Mouse (Mus musculus) mature B cell (primary cell): Measurements from ENCODE around the gene 1700003E16Rik.

Source experiments
- in situ Hi-C: fragments of 300-500 bp; cut with MboI; formaldehyde crosslinking; loops from 2 replicates; pipeline ENCODE4 v1.14.3; 2019

The 1700003E16Rik gene

DNA sequence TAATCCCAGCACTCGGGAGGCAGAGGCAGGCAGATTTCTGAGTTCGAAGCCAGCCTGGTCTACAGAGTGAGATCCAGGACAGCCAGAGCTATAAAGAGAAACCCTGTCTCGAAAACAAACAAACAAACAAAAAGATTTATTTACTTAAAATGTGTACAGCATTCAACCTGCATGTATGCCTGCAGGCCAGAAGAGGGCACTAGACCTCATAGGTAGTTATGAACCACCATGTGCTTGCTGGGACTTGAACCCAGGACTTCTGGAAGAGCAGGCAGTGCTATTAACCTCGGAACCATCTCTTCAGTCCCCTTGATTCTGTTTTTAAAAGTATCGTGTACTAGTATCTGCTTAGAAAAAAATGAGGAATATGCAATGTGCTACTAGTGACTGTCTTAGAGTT, 28.8 kb upstream of the 1700003E16Rik start:
- in situ Hi-C loops: no loop called here

DNA sequence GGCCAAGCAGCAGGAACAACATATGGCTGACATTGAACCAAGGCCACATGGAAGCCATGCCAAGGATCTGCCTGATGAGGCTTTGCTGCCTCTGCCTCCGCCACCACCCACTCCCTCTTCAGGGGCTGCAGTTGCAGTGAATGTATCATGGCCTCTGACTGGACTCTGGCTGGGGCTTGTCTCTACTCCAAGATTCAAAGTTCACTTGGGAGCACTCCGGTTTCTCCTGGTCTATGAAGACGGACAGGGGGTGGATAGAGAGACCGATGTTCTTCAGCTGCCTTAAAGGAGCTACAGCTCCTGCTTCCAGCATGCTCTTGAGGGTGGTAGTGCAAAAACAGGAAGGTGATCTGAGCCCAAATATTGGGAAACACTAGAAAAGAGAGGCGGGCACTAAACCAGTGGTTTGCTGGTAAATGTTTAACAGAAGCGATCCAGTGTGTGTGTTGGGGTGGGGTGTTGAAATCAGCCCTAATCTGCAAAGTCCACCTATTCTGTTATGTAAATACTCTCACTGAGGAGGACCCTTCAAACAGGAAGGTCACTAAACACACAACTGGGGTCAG, 24.7 kb upstream of the 1700003E16Rik start:
- in situ Hi-C loops: no loop called here

DNA sequence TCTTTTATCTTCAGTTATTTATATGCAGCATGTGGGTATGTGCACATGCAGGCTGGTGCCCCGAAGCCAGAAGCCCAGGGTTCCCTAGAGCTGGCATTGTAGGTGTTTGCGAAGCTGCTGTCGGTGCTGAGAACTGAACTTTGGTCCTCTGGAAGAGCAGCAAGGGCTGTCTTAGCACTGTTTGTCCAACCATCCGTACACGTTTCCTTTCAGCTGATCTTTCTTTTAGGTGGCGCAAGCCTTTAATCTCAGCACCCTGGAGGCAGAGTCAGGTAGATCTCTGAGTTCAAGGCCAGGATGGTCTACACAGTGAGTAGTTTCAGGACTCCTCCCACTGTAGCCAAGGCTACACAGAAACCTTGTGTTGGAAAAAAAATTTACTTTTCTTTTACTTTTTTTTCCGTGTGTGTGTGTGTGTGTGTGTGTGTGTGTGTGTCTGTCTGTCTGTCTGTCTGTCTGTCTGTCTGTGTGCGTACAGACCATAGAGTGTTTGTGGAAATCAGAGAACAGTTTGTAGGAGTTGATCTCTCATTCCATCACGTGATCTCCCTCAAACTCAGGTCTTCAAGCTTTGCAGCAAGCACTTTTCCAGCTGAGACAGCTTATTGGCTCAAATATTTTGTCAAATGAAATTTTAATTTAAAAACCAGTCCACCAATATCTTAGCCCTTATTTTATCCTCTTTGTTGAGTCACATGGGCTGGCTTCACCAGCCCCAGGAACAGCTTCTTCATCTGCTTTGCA, 23.9 kb upstream of the 1700003E16Rik start:
- in situ Hi-C loops: no loop called here

DNA sequence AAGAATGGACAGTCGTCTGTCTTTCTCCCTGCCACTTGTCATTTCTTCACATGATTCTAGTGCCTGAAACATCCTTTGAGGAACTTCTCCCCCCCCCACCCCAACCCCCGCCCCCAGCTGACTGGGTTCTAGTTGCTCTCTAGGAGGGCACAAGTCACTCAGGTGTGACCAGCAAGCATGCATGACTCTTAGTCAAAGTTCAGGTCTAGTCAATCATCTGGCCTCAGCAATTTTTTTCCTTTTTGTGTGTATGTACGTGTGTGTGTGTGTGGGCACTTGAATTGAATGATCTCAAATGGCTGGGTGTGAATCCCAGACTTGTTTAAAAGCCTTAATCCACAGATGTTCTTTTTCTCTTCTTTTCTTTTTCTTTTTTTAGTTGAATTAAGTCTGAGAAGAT, 22.0 kb upstream of the 1700003E16Rik start:
- in situ Hi-C loops: no loop called here

DNA sequence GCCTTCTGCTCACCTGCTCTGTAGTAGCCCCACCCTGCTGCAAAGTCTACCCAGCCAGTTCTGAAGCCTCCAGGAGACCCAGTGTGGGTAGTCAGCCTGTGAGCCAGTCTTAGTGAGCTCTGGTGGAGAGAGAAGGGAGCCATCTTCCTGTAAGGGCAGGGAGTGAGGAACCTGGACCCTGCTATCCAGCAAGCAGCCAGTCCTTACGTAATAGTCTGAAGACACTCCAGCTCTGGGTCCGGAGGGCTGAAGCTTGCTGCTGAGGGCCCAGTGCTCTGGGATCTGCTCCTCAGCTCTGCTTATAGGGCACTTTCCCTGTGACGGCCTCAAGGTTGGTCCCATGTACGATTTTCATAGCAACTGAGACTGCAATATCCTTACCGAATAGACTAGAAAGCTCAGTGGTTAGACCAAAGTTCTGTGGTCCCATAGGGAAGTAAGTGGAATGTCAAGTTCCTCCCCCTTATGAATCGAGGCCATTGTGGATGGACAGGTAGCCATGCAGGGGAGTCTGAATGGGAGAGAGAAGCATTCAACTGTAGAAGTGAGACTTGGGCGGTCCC, 21.2 kb upstream of the 1700003E16Rik start, which contains the start of gene Rtkn:
Gene Rtkn, plus strand, starts transcription at position 513 of the 563 bp plus-strand sequence.
- in situ Hi-C loops: no loop called here

DNA sequence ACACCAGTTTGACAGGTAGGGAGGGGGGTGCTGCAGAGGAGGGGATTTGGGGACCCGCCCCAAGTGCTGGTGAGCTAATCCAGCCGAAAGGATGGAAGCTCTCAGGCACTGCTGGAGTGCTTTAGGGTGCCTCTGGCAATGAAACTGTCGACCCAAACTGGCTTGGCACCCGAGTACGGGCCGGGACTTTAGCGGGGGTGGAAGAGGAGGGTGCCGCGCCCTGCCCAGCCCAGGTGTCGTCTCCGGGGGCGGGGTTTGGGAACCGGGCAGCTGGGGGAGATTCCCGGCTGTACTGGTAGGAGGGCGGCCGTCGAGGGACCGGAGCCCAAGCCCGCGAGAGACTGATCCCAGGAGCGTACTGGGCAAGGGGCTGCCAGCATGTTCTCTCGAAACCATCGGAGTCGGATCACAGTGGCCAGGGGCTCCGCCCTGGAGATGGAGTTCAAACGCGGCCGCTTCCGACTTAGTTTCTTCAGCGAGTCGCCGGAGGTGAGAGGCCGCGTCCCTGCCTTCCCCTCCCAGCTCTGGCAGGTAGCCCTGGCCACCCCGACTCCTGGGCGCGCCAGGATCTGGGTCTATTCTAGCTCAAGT, 20.5 kb upstream of the 1700003E16Rik start:
- in situ Hi-C loops: no loop called here

DNA sequence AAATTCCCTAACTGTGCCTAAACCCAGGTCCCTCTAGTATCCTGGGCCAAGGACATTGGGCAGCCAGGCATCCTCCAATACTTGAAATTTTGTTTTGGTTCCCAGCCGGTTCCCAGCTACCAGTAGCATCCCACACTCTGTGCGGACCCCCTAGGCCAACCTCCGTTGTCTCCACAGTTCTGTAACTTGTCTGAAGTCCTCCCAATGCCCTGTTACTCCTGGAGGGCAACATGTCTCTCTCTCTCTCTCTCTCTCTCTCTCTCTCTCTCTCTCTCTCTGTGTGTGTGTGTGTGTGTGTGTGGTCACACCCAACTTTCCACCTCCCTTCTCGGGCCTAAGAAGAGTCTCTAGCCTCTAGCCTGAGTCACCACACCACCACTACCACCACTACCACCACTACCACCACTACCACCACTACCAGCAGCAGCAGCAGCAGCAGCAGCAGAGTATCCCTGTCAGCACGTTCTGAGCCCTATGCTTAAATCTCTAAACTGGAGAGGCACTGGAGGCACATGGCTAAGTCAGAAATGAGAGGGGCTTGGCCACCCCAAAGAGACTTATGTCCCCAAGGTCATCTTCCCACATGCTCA, 19.8 kb upstream of the 1700003E16Rik start:
- in situ Hi-C loops: no loop called here

DNA sequence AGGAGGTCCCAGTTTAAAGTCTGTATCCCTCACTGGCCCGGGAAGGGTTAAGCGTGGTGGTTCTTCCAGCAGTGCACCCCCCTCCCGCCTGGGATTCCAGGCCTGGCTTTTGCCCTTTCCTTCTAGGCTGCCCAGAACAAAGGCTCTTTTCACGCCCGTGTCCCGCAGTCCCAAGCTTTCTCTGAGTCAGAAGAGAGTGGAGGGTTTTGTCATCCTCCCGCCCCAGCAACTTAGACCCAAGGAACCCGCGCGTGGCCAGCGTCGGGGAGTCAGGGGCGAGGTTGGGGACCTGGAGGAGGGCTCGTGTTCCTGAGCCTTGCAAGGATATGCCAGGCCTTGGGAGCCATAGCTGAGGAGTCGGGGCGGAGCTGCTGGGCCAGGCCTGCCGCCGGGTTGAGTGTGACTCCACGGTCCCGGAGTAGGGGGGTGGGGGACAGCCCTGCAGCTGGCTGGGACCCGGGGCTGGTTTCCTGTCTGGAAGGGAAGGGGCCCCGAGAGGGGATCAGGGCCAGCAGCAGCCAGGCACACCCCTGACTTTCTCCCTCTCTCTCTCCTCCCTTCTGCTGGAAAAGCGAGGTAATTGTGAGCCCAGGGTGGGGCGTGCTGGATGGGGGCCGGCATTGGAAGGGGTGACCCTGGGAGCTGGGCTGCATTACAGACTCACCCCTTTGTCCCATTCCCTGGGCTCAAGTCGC, 19.2 kb upstream of the 1700003E16Rik start:
- in situ Hi-C loops: no loop called here

DNA sequence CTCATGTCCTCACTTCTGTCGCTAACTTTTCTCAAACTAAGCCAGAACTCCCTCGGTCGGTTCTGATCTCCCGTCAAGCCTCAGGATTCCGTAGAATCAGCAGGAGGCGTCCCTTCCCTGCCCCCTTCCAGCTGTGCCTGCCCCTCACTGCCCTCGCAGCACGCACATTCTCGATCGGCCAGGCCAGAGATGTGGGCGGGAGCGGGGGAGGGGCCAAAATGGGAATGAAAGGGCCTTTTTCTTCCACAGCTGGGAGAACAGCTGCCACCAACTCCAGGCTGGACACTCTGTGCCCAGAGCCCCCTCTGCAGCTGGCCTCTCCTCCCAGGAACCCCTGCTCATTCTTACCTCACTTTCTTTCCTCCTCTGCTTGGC, 18.6 kb upstream of the 1700003E16Rik start:
- in situ Hi-C loops: no loop called here

DNA sequence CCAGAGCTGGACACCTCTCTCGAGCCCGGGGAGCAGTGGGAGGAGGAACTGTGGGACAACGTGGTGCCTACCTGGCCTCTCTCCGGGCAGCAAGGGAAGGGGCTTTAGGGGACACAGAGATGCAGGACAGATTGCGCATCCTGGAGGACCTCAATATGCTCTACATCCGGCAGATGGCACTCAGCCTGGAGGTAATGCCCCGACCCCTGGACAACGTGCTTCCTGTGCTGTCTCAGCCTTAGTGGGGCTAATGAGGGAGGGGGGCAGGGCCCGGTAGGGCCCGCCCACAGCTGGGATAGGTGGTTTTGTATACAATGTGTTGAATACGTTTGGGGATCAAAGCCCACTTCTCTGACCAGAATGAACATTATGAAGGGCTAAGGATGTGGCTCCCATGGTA, 18.1 kb upstream of the 1700003E16Rik start:
- in situ Hi-C loops: no loop called here

DNA sequence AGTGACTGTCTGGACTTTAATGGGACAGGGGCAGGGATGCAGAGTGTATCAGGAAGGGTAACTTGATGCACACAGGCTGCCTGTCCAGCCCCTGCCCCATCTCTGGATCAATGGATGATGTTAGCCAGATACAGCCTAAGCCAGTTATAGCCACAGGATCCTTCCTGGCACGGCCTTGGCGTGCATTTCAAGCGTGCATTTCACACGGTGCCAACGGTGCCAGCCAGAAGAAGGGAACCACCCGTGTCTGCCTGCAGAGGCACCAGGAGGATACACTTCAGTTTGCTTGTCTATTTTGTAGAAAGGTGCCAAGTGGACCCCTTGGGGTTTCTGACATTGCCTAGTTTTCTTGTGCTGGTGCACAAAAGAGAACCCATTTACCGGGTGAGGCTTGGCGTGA, 16.2 kb upstream of the 1700003E16Rik start:
- in situ Hi-C loops: no loop called here

DNA sequence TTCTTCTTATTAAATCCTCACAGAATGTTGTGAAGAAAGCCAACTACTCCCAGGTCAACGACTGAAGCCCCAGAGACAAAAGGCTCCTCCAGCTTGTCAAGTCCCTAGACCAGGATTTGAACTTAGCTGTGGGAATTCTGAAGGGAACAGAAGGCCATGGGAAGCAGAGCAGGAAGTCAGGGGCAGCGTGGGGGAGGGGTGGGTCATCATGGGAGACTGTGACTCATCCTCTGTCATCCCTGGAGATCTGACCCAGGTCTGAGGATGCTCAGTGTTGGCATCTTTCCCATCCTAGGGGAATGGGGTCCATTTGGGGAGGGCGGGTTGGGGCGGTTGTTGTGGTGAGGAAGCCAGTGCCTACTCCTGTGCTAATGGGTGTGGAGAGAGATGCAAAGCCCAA, 14.6 kb upstream of the 1700003E16Rik start:
- in situ Hi-C loops: no loop called here

DNA sequence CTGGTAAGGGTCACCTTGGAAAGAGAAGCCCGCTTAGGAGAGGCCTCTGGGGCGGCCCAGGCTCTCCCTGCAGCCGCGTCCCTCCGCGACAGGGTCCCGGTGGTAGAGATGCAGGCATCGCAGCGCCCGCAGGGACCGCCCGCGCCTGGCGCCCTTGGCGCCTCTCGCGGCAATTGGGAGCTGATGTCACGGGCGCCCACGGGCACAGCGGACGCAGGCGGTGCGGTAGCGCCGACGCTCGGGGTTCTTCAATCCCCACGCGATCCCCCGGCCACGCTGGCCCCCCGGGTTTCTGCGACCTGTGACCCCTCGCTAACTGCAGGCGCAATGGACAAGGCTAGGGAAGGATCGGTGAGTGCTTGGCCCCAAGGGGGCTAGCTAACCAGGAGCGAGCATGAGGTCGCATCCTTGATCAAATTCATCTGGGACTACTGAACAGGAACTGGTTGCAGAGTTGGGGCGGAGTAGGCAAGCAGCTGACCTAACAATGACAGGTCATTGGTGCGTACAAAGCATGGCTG, 13.9 kb upstream of the 1700003E16Rik start:
- in situ Hi-C loops: no loop called here

DNA sequence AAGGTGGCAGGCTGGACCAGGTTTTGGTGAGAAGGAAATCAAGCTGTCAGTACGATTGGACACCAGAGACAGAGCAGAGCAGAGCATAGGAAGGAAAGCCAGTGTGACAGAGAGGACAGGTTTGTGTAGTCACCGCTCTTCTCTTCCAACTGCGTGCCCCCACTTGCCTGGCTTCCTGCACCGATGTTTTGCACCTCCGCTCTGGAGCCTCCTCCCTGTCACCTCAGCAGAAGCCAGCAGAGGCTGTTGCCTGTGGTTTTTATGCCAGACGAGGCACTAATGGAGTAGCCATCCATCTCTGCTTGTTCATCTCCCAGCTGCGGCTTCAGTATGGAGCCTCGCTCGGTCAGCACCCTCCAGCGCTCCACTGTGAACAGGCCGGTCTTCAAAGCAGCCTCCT, 13.3 kb upstream of the 1700003E16Rik start:
- in situ Hi-C loops: no loop called here

DNA sequence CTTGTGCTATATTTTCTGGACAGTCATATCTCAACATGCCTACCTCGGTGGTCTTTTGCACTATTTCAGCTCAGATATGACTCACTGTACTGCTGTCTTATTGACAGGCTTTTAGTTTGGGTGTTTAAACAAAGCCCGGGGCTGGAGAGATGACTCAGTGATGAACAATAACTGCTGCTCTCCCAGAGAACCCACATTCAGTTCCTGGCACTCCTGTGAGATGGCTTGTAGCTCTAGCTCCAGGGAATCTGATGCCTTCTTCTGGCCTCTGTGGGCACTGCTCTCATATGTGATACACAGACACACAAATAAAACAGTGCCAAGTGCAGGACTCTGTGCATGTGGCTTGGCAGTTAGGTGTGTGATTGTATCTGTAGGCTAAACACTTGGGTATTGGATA, 11.0 kb upstream of the 1700003E16Rik start:
- in situ Hi-C loops: no loop called here

DNA sequence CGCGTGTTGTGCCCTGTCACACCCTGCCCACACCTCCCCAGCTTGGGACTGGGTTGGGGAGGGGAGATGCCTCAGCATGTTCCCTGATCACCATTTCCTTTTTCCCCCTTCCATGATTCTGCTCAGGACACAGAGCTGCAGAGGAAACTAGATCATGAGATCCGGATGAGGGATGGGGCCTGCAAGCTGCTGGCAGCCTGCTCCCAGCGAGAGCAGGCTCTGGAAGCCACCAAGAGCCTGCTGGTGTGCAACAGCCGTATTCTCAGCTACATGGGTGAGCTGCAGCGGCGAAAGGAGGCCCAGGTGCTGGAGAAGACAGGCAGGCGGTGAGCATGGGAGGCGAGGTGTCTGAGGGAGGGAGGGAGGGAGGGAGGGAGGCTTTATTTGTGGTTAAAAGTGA, 10.4 kb upstream of the 1700003E16Rik start:
- in situ Hi-C loops: no loop called here

DNA sequence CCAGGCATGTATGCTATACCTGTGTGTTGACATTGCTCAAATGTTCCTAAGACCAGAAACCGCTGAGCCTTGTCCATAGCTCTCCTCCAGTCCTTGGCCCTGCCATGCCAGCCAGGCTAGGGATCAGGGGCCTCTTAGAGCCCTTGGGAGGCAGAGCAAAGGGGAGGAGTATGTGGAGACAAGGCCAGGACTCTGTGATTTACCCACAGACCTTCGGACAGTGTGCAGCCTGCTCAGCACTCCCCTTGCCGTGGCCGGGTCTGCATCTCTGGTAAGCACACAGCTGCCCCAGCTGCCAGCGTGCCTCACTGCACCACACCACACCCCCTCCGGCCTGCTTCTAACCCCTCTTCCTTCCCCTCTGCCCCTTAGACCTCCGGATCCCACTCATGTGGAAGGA, 8.9 kb upstream of the 1700003E16Rik start:
- in situ Hi-C loops: no loop called here

DNA sequence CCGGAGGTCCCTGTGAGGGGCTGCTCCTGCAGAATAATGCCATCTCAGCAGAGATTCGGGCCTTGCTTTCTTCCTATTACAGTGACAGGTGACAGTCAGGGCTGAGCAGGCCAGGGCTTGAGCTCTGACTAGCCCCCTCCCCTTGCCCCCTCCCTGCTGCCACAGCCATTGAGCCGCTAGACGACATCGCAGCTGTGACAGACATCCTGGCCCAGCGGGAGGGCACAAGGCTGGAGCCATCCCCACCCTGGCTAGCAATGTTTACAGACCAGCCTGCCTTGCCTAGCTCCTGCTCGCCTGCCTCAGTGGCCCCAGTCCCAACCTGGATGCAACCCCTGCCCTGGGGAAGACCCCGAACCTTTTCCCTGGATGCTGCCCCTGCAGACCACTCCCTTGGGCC, 4.5 kb upstream of the 1700003E16Rik start:
- in situ Hi-C loops: no loop called here

DNA sequence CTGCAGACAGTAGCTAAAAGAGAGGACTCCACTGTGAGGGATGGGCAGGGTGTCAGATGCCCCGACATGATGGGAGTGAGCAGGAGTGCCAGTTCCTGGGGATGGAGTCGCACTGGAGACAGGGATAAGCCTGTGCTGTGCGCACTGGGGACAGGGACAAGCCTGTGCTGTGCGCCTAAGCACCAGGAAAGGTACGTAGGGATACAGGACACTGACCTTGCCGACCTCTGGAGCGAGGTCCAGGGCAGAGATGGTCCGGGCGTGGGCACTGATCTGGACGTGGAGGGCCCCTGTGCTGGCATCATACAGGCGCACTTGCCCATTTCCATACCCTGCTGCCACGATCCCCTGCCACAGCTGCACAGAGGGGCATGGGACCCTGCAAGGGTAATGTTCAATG, 3.2 kb upstream of the 1700003E16Rik start:
- in situ Hi-C loops: no loop called here

DNA sequence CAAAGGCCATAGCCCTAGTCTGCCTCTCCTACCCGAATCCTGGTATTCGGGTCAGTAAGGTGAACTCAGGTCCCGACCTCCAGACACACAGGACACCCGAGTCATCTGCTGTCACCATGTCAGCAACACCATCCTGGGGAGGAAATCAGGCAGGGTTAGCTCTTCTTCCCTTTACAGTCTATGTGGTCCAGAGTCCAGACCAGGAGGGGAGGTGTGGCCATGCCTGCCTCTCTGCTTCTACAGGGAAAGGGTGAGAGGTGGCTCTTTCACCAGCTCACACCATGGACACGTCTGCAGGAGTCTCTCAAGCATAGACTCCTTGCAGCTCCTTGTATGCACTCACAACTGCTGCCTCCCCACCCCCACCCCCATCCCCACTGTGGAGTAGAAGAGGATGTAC, 2.7 kb upstream of the 1700003E16Rik start:
- in situ Hi-C loops: no loop called here

DNA sequence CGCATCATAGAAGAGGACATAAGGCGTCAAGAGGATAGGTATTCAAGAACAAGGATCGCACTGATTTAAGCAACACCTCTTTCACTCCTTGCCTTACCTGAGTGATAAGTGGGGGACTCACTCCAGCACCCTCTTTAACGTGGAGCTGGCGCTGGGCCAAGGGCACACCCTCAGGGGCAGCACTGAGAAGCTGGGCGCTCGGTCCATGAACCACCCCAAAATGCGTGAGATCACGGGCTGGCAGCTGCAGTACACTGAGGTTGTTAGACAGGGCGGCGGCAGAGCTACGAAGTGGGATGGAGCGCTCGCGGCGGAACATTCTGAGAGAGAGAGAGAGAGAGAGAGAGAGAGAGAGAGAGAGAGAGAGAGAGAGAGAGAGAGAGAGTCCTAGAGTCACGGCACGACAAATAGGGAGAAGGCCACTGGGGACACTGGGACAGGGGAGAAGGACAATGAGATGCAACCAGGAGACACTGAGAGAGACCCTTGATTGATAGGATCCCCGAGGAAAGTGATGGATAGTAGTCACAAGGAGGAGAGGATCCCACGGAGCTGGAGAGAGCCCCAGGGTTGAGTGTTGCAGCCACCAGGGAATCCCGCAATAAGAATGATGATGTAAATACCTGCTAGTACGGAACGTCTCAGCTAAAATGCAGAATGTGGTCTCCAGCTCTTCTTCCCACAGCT, 509 bp upstream of the 1700003E16Rik start:
- in situ Hi-C loops: no loop called here
